Comparison of ENCODE assay signal across 14 mouse cellular contexts in the genomic region with DNA sequence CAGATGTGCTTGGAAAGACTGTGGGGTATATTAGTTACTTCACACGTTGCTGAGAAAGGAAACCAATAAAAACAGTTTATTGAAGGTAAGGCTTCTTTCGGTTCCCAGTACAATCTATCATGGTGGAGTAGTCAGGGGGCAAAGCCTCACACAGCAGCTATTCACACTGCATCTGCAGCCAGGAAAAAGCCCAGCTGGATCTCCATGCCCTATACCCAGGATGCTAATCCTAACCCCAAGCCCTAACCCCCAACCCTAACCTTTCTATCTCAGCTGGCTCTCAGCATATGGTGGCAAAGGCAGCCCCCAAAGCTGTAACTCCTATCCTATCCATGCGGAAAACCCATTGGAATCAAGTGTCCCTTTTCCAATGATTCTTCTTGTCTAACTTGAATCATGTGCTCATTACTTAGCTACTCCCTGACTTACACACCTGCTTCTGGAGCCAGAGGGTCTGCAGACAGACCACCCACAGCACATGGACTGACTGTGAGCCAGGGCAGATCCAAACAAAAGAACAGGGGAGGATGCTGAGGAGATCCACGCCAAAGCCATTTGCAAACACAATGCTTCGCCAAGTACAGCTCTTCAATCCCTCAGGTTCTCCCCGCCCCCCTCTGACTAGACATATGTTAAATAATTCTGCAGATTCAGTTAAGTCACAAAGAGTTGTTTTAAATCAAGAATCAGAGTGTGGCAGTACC.
"Had no signal": no experiment of that assay in that cellular context is flagged by ENCODE, and none has a peak within 500 bp of the region (broad histone marks: within the 10 kb centered on the region; RNA-seq: fewer than 3 reads in every experiment).

No protein-coding gene starts in this region.

- H3K36me3 ChIP-seq: intestine, embryonic 15.5 days; limb, embryonic 12.5 days; liver, embryonic 13.5 days; midbrain, embryonic 13.5 days; neural tube, embryonic 15.5 days had no signal

- H3K4me3 ChIP-seq: intestine, embryonic 15.5 days; limb, embryonic 12.5 days; liver, embryonic 13.5 days; midbrain, embryonic 13.5 days; myocyte; neural tube, embryonic 15.5 days had no signal

- DNase-seq: kidney, adult 2 months; kidney, postnatal 25 days; layer of hippocampus, adult 9-11 months; layer of hippocampus, postnatal 36 days; liver; liver, embryonic 13.5 days; liver, postnatal 0 days; right cerebral cortex, adult 18-20 months; thymus, postnatal 4 days had no signal

- H3K9me3 ChIP-seq: intestine, embryonic 15.5 days; liver, embryonic 13.5 days; midbrain, embryonic 13.5 days; neural tube, embryonic 15.5 days had no signal

- H3K9ac ChIP-seq: intestine, embryonic 15.5 days; limb, embryonic 12.5 days; liver, embryonic 13.5 days; liver, postnatal 0 days; midbrain, embryonic 13.5 days; neural tube, embryonic 15.5 days had no signal

- H3K27ac ChIP-seq: intestine, embryonic 15.5 days; limb, embryonic 12.5 days; liver, embryonic 13.5 days; midbrain, embryonic 13.5 days; neural tube, embryonic 15.5 days had no signal

- H3K4me1 ChIP-seq: liver, embryonic 13.5 days; midbrain, embryonic 13.5 days had no signal

- H3K27me3 ChIP-seq: intestine, embryonic 15.5 days; limb, embryonic 12.5 days; liver, embryonic 13.5 days; midbrain, embryonic 13.5 days; neural tube, embryonic 15.5 days had no signal

- ATAC-seq: intestine, embryonic 15.5 days; liver, postnatal 0 days; midbrain, embryonic 13.5 days had no signal

- H3K4me2 ChIP-seq: intestine, embryonic 15.5 days; limb, embryonic 12.5 days; liver, embryonic 13.5 days; midbrain, embryonic 13.5 days; neural tube, embryonic 15.5 days had no signal
